Mouse (Mus musculus): Measurements from ENCODE around the gene Azi2.

Azi2 gene

GRCm38 (mm10) chr9:118040218-118041021, at the start of gene Azi2:
Gene Azi2, plus strand, starts transcription at chr9:118040499.
- peak; percentile 96 to 99 for DNase-seq (ENCODE audit: low spot score in 2 of 2)

- DNase-seq (ENCODE audit: low spot score in 2 of 2) = no peak
Observed at GRCm38 (mm10) chr9:117996631-117997030, 43.7 kb upstream of the Azi2 start.

- DNase-seq (ENCODE audit: low spot score in 2 of 2) = no peak
Observed at GRCm38 (mm10) chr9:118001488-118001887, 38.8 kb upstream of the Azi2 start.

GRCm38 (mm10) chr9:118003218-118003886, 36.9 kb upstream of the Azi2 start:
- no peak for DNase-seq (ENCODE audit: low spot score in 2 of 2)

- DNase-seq (ENCODE audit: low spot score in 2 of 2) = no peak
Observed at GRCm38 (mm10) chr9:118003937-118004336, 36.4 kb upstream of the Azi2 start.

- no peak for DNase-seq (ENCODE audit: low spot score in 2 of 2)
Observed at GRCm38 (mm10) chr9:118012928-118013327, 27.4 kb upstream of the Azi2 start.

GRCm38 (mm10) chr9:118024966-118025365, 15.3 kb upstream of the Azi2 start:
- DNase-seq (ENCODE audit: low spot score in 2 of 2) = no peak

GRCm38 (mm10) chr9:118029490-118029889, 10.8 kb upstream of the Azi2 start:
- DNase-seq (ENCODE audit: low spot score in 2 of 2) = no peak

GRCm38 (mm10) chr9:118030252-118030651, 10.0 kb upstream of the Azi2 start:
- DNase-seq (ENCODE audit: low spot score in 2 of 2) = no peak

- DNase-seq (ENCODE audit: low spot score in 2 of 2) = no peak
Observed at GRCm38 (mm10) chr9:118031694-118032093, 8.6 kb upstream of the Azi2 start.

GRCm38 (mm10) chr9:118034990-118035389, 5.3 kb upstream of the Azi2 start:
- no peak for DNase-seq (ENCODE audit: low spot score in 2 of 2)

GRCm38 (mm10) chr9:118041022-118041400, 712 bp downstream of the Azi2 start:
- peak in 1 of 2 experiments; percentile 16 for DNase-seq (ENCODE audit: low spot score in 2 of 2)

GRCm38 (mm10) chr9:118041646-118042045, 1.3 kb downstream of the Azi2 start:
- no peak for DNase-seq (ENCODE audit: low spot score in 2 of 2)

GRCm38 (mm10) chr9:118042738-118043137, 2.4 kb downstream of the Azi2 start:
- DNase-seq (ENCODE audit: low spot score in 2 of 2) = no peak

GRCm38 (mm10) chr9:118043581-118043980, 3.3 kb downstream of the Azi2 start:
- DNase-seq (ENCODE audit: low spot score in 2 of 2) = no peak

GRCm38 (mm10) chr9:118045011-118045533, 4.8 kb downstream of the Azi2 start:
- DNase-seq (ENCODE audit: low spot score in 2 of 2) = no peak

GRCm38 (mm10) chr9:118053286-118053685, 13.0 kb downstream of the Azi2 start:
- DNase-seq (ENCODE audit: low spot score in 2 of 2) = no peak

- no peak for DNase-seq (ENCODE audit: low spot score in 2 of 2)
Observed at GRCm38 (mm10) chr9:118059101-118059500, 18.8 kb downstream of the Azi2 start.

GRCm38 (mm10) chr9:118070442-118070841, 30.1 kb downstream of the Azi2 start:
- DNase-seq (ENCODE audit: low spot score in 2 of 2) = no peak

- no peak for DNase-seq (ENCODE audit: low spot score in 2 of 2)
Observed at GRCm38 (mm10) chr9:118071337-118071736, 31.0 kb downstream of the Azi2 start.

- no peak for DNase-seq (ENCODE audit: low spot score in 2 of 2)
Observed at GRCm38 (mm10) chr9:118072101-118072500, 31.8 kb downstream of the Azi2 start.

GRCm38 (mm10) chr9:118073358-118073757, 33.1 kb downstream of the Azi2 start:
- no peak for DNase-seq (ENCODE audit: low spot score in 2 of 2)
